Mouse (Mus musculus): ENCODE measurements around the gene Pxylp1.
A peak's percentile ranks its signal among the peaks of the same experiment; 100 is the strongest.

Pxylp1 gene

GRCm38 (mm10) chr9:96824026-96824425, 68.4 kb downstream of the Pxylp1 start:
- no peak for DNase-seq (ENCODE audit: low read depth, low spot score)

GRCm38 (mm10) chr9:96823541-96823940, 68.9 kb downstream of the Pxylp1 start:
- no peak for DNase-seq (ENCODE audit: low read depth, low spot score)

GRCm38 (mm10) chr9:96823005-96823404, 69.5 kb downstream of the Pxylp1 start:
- DNase-seq (ENCODE audit: low read depth, low spot score), result no peak

- no peak for DNase-seq (ENCODE audit: low read depth, low spot score)
These were observed 73.5 kb downstream of the Pxylp1 start for GRCm38 (mm10) chr9:96818822-96819481.

GRCm38 (mm10) chr9:96818128-96818821, 74.2 kb downstream of the Pxylp1 start:
- peak; percentile 75 for DNase-seq (ENCODE audit: low read depth, low spot score)

GRCm38 (mm10) chr9:96811996-96812395, 80.5 kb downstream of the Pxylp1 start:
- DNase-seq (ENCODE audit: low read depth, low spot score), result no peak

GRCm38 (mm10) chr9:96800131-96800825, 92.2 kb downstream of the Pxylp1 start:
- peak; percentile 51 for DNase-seq (ENCODE audit: low read depth, low spot score)

GRCm38 (mm10) chr9:96797311-96797710, 95.2 kb downstream of the Pxylp1 start:
- no peak for DNase-seq (ENCODE audit: low read depth, low spot score)

- peak; percentile 45 for DNase-seq (ENCODE audit: low read depth, low spot score)
These were observed 97.0 kb downstream of the Pxylp1 start for GRCm38 (mm10) chr9:96795399-96795928.

- no peak for DNase-seq (ENCODE audit: low read depth, low spot score)
These were observed 97.9 kb downstream of the Pxylp1 start for GRCm38 (mm10) chr9:96794601-96795000.

GRCm38 (mm10) chr9:96792543-96792942, 99.9 kb downstream of the Pxylp1 start:
- DNase-seq (ENCODE audit: low read depth, low spot score), result no peak

- peak; percentile 15 for DNase-seq (ENCODE audit: low read depth, low spot score)
These were observed 102.0 kb downstream of the Pxylp1 start for GRCm38 (mm10) chr9:96790389-96791007.

GRCm38 (mm10) chr9:96789906-96790305, 102.6 kb downstream of the Pxylp1 start:
- DNase-seq (ENCODE audit: low read depth, low spot score), result no peak

GRCm38 (mm10) chr9:96787797-96788196, 104.7 kb downstream of the Pxylp1 start:
- peak; percentile 54 for DNase-seq (ENCODE audit: low read depth, low spot score)

GRCm38 (mm10) chr9:96785871-96786342, 106.6 kb downstream of the Pxylp1 start:
- DNase-seq (ENCODE audit: low read depth, low spot score), result peak; percentile 39

- peak; percentile 64 for DNase-seq (ENCODE audit: low read depth, low spot score)
These were observed 107.3 kb downstream of the Pxylp1 start for GRCm38 (mm10) chr9:96785187-96785586.

- peak; percentile 46 for DNase-seq (ENCODE audit: low read depth, low spot score)
These were observed 108.8 kb downstream of the Pxylp1 start for GRCm38 (mm10) chr9:96783667-96784066.

GRCm38 (mm10) chr9:96783258-96783657, 109.2 kb downstream of the Pxylp1 start:
- no peak for DNase-seq (ENCODE audit: low read depth, low spot score)

- peak; percentile 49 for DNase-seq (ENCODE audit: low read depth, low spot score)
These were observed 110.4 kb downstream of the Pxylp1 start for GRCm38 (mm10) chr9:96782062-96782461.
